Mouse (Mus musculus) central nervous system, embryonic 18 days (tissue): Measurements from ENCODE around the gene Anapc5. TPM values are rescaled to one million over a fixed set of nuclear protein-coding genes. Genes with fewer than 3 reads are reported as not detected.

ENCODE experiments used
- polyA plus RNA-seq: library from polyadenylated mRNA; depleted of rRNA; stranded (reverse); fragments of >200 nt; gene quantifications from 2 replicates; pipeline ENCODE4 v1.2.3, GENCODE M21; 2012; rRNA removed

Anapc5 gene
- polyA plus RNA-seq, result 650 and 681 TPM in 2 replicates

DNA sequence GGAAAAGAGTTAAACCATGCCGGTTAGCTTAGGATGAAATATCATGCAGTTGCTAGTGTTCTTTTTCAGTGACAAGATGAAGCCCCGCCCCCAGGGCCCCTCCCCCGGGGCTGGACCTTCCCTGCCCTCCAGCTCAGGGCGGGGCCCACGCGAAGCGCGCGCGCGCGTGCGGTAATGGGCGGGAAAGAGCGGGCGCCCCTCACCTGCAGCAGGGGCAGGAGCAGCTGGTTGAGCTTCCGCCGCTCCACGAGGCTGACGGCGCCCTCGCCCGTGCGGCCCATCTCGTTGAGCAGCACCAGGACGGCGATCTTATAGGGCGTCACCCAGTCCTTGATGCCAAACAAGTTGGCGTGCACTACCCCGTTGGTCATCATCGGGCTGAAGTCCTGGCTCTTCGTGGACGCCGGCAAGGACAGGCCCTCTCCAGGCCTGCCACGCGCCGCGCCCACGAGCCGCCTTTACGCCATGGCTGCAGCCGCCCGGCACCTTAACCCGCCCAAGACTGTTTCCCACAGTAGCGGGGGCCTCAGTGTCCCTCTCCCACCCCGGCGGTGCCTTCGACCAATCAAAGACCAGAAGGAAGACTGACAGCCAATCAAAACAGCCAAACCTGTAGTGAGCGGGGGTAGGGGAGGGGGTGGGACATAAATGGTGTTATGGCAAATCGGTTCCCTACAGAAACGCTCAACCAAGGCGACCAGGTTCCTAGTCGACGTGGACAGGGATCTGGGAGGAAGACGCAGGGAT, at the start of gene Anapc5:
TSS of gene Anapc5 (minus strand) at position 563 of the 747 bp plus-strand sequence.

DNA sequence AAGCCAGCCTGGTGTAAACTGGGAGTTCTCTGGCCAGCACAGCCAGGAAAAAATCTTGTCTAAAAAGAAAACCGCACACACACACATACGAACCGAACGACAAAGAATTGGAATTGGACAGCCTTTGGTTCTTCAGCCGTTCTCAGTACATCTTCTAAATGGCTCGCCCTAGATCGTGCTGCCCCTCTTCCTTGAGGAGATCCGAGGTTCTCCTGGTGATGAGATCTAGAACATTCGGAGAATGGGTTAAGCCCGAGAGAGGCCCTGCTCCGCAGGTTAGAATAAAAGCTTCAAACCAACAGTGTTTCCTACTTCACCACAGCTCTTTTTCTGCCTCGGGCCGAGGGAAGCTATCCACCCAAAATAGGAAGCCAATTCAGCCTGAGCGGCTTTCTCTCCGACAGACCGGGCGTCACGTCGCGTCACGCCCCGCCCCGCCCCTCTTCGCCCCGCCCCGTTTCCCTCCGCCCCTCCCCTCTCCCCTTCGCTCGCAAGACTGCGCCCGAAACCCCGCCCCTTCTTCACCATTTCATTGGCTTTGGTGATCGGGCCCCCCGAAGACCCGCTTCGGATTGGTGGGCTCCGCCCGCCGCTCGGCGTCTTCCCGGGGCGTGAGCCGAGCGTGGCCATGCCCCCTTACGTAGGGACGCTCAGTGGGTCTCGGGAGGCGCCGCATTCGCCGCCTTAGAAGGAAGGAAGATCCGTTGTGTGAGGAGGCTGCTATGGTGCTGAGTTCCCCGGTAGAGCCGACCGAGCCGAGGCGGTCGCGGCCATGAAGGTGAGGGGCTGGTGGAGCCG, 28.6 kb upstream of the Anapc5 start, which contains the start of gene Rnf34:
TSS of gene Rnf34 (plus strand) at position 528 of the 798 bp plus-strand sequence.

DNA sequence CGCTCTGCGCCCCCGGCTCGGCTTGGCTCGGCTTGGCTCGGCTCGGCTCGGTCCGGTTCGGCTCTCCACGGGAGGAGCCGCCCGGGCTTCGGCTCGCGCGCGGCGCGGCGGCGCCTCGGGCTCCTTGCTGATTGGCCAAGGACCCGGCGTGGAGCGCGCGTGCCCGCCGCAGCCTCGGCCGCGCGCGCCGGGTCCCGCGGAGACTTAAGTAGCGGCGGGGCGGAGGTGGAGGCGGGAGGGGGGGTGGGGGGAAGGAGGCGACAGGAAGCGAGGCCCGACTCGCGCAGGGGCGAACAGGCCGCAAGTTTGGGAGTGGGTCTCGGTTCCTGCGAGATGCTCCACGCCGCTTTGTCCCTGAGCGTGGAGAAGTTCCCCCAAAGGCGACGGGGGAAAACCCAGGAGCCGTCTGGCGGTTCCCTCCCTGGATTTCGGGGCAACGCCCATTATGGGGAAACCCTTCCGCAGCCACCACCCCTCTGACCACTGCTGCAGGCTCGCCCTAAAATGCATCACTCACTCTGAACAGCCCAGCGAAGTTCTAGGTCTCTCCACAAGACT, 41.8 kb downstream of the Anapc5 start, which contains the start of gene Camkk2:
TSS of gene Camkk2 (minus strand) at position 133 of the 558 bp plus-strand sequence.

Other genes with a start within 250 kb of the Anapc5 start
- gene Ift81, start 206.8 kb downstream of the Anapc5 start, polyA plus RNA-seq, result 29.2 and 34.7 TPM in 2 replicates
- 3.7 and 5.5 TPM in 2 replicates for gene P2rx7, start 177.4 kb downstream of the Anapc5 start, polyA plus RNA-seq
- gene P2rx4, start 113.8 kb downstream of the Anapc5 start, polyA plus RNA-seq, result 9.5 and 11.1 TPM in 2 replicates
- 71.9 and 87.8 TPM in 2 replicates for gene Camkk2, start 41.9 kb downstream of the Anapc5 start, polyA plus RNA-seq
- gene Rnf34, start 28.7 kb upstream of the Anapc5 start, polyA plus RNA-seq, result 27.9 and 32.8 TPM in 2 replicates
- 87.7 and 99.5 TPM in 2 replicates for gene Kdm2b, start 168.5 kb upstream of the Anapc5 start, polyA plus RNA-seq
- 16.2 and 16.4 TPM in 2 replicates for gene Orai1, start 193.7 kb upstream of the Anapc5 start, polyA plus RNA-seq
- gene Morn3, start 225.7 kb upstream of the Anapc5 start, polyA plus RNA-seq, result 0.40 and 0.76 TPM in 2 replicates
- 19.3 and 22.3 TPM in 2 replicates for gene Tmem120b, start 247.1 kb upstream of the Anapc5 start, polyA plus RNA-seq